Mouse (Mus musculus): ENCODE measurements at regions not wholly inside any gene's neighbourhood (a gene's known extent, or its start where the extent isn't known, plus 50 kb on each side); places are given as distances from the start of the nearest gene placed in this dataset.

- Histone ChIP-seq H3K4me3 (ENCODE audit: insufficient read depth, low read depth, low read length) (no peak overlapping the region), H3K4me1 (ENCODE audit: control insufficient read depth, insufficient read depth, low read length) (no peaks in the 10 kb centered on the region), H3K27ac (ENCODE audit: insufficient read depth, low read depth, low read length) (no peak overlapping the region)
- TF ChIP-seq CTCF (IDR thresholded peaks at IDR 0.05; ENCODE audit: insufficient read depth, low read depth, low read length) (no peak), POLR2A (IDR thresholded peaks at IDR 0.05; ENCODE audit: insufficient read depth, low read depth, low read length) (no peak)
- WGBS = 81% methylated on average over 1 of the region's 1 CpGs
Observed at GRCm38 (mm10) chr1:119282416-119282815, 139.6 kb downstream of the Inhbb start.

GRCm38 (mm10) chr1:119279261-119279660, 142.8 kb downstream of the Inhbb start:
- no peaks in the 10 kb centered on the region for H3K4me1 ChIP-seq (ENCODE audit: control insufficient read depth, insufficient read depth, low read length)
- TF ChIP-seq POLR2A (IDR thresholded peaks at IDR 0.05; ENCODE audit: insufficient read depth, low read depth, low read length) (no peak), CTCF (IDR thresholded peaks at IDR 0.05; ENCODE audit: insufficient read depth, low read depth, low read length) (no peak)
- H3K27ac ChIP-seq (ENCODE audit: insufficient read depth, low read depth, low read length) = no peak overlapping the region
- H3K4me3 ChIP-seq (ENCODE audit: insufficient read depth, low read depth, low read length) = no peak overlapping the region
- WGBS = 86% methylated on average over 3 of the region's 3 CpGs

GRCm38 (mm10) chr1:119278528-119279201, 143.4 kb downstream of the Inhbb start:
- Histone ChIP-seq H3K4me1 (ENCODE audit: control insufficient read depth, insufficient read depth, low read length) (no peaks in the 10 kb centered on the region), H3K4me3 (ENCODE audit: insufficient read depth, low read depth, low read length) (no peak overlapping the region), H3K27ac (ENCODE audit: insufficient read depth, low read depth, low read length) (no peak overlapping the region)
- no peak for TF ChIP-seq POLR2A (IDR thresholded peaks at IDR 0.05; ENCODE audit: insufficient read depth, low read depth, low read length)
- WGBS = 87% methylated on average over 8 of the region's 8 CpGs

- no peak overlapping the region for H3K4me3 ChIP-seq (ENCODE audit: insufficient read depth, low read depth, low read length)
- WGBS = 61% methylated on average over 4 of the region's 4 CpGs
- TF ChIP-seq CTCF (IDR thresholded peaks at IDR 0.05; ENCODE audit: insufficient read depth, low read depth, low read length) (no peak), POLR2A (IDR thresholded peaks at IDR 0.05; ENCODE audit: insufficient read depth, low read depth, low read length) (no peak)
Observed at GRCm38 (mm10) chr1:119277990-119278389, 144.1 kb downstream of the Inhbb start.

GRCm38 (mm10) chr1:119266013-119266412, 156.0 kb downstream of the Inhbb start:
- WGBS = 98% methylated on average over 5 of the region's 5 CpGs
- Histone ChIP-seq H3K27ac (ENCODE audit: insufficient read depth, low read depth, low read length) (no peak overlapping the region), H3K4me3 (ENCODE audit: insufficient read depth, low read depth, low read length) (no peak overlapping the region), H3K4me1 (ENCODE audit: control insufficient read depth, insufficient read depth, low read length) (no peaks in the 10 kb centered on the region)
- TF ChIP-seq POLR2A (IDR thresholded peaks at IDR 0.05; ENCODE audit: insufficient read depth, low read depth, low read length) (no peak), CTCF (IDR thresholded peaks at IDR 0.05; ENCODE audit: insufficient read depth, low read depth, low read length) (no peak)

More at GRCm38 (mm10) chr1:119277990-119278389, 144.1 kb downstream of the Inhbb start:
- Histone ChIP-seq H3K4me1 (ENCODE audit: control insufficient read depth, insufficient read depth, low read length) (no peaks in the 10 kb centered on the region), H3K27ac (ENCODE audit: insufficient read depth, low read depth, low read length) (no peak overlapping the region)

GRCm38 (mm10) chr1:119265192-119265891, 156.7 kb downstream of the Inhbb start:
- no peak overlapping the region for H3K4me3 ChIP-seq (ENCODE audit: insufficient read depth, low read depth, low read length)
- no peak overlapping the region for H3K27ac ChIP-seq (ENCODE audit: insufficient read depth, low read depth, low read length)
- no peak for TF ChIP-seq CTCF (IDR thresholded peaks at IDR 0.05; ENCODE audit: insufficient read depth, low read depth, low read length)
- TF ChIP-seq POLR2A (IDR thresholded peaks at IDR 0.05; ENCODE audit: insufficient read depth, low read depth, low read length) = no peak
- no peaks in the 10 kb centered on the region for H3K4me1 ChIP-seq (ENCODE audit: control insufficient read depth, insufficient read depth, low read length)
- 75% methylated on average over 10 of the region's 10 CpGs for WGBS

- 60% methylated on average over 9 of the region's 9 CpGs for WGBS
- H3K4me3 ChIP-seq (ENCODE audit: insufficient read depth, low read depth, low read length) = no peak overlapping the region
- no peaks in the 10 kb centered on the region for H3K4me1 ChIP-seq (ENCODE audit: control insufficient read depth, insufficient read depth, low read length)
- TF ChIP-seq POLR2A (IDR thresholded peaks at IDR 0.05; ENCODE audit: insufficient read depth, low read depth, low read length) (no peak), CTCF (IDR thresholded peaks at IDR 0.05; ENCODE audit: insufficient read depth, low read depth, low read length) (no peak)
- no peak overlapping the region for H3K27ac ChIP-seq (ENCODE audit: insufficient read depth, low read depth, low read length)
Observed at GRCm38 (mm10) chr1:119259455-119259854, 162.6 kb downstream of the Inhbb start.

- no peak for TF ChIP-seq POLR2A (IDR thresholded peaks at IDR 0.05; ENCODE audit: insufficient read depth, low read depth, low read length)
- TF ChIP-seq CTCF (IDR thresholded peaks at IDR 0.05; ENCODE audit: insufficient read depth, low read depth, low read length) = no peak
- H3K4me3 ChIP-seq (ENCODE audit: insufficient read depth, low read depth, low read length) = no peak overlapping the region
- no peak overlapping the region for H3K27ac ChIP-seq (ENCODE audit: insufficient read depth, low read depth, low read length)
- WGBS = 59% methylated on average over 8 of the region's 8 CpGs
- no peaks in the 10 kb centered on the region for H3K4me1 ChIP-seq (ENCODE audit: control insufficient read depth, insufficient read depth, low read length)
Observed at GRCm38 (mm10) chr1:119256769-119257168, 165.3 kb downstream of the Inhbb start.

- Histone ChIP-seq H3K4me1 (ENCODE audit: control insufficient read depth, insufficient read depth, low read length) (no peaks in the 10 kb centered on the region), H3K4me3 (ENCODE audit: insufficient read depth, low read depth, low read length) (no peak overlapping the region), H3K27ac (ENCODE audit: insufficient read depth, low read depth, low read length) (no peak overlapping the region)
- 33% methylated on average over 5 of the region's 5 CpGs for WGBS
- TF ChIP-seq CTCF (IDR thresholded peaks at IDR 0.05; ENCODE audit: insufficient read depth, low read depth, low read length) = no peak
- no peak for TF ChIP-seq POLR2A (IDR thresholded peaks at IDR 0.05; ENCODE audit: insufficient read depth, low read depth, low read length)
Observed at GRCm38 (mm10) chr1:119256097-119256473, 166.0 kb downstream of the Inhbb start.

Measured in olfactory bulb, adult 2 months (tissue).